29 mouse cellular contexts compared by ENCODE assay signal in the genomic region with DNA sequence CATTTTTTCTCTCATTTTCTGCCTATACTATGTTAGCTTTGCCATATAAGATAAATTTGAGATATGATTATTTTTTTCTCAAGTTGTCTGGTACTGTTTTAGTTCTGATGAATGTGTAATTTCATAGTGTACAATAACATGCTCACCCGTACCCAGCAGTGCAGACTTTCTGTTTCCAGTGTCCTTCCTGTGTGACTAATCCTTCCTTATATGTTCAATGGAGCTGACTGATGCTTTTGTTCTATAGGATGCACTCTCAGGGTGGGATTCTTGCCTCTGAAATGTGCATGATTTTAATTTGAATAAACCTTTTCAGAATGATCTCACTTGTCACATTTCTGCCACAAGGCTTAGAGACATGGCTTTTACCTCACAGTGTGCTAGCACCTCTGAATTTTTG.
A peak's percentile ranks its signal among the peaks of the same experiment; 100 is the strongest.
DNase-seq lines count a peak whose midpoint lies in the region; ATAC-seq lines count a peak whose summit lies in the region.
"Had no signal": no experiment of that assay in that cellular context is flagged by ENCODE, and none has a peak within 500 bp of the region (broad histone marks: within the 10 kb centered on the region; RNA-seq: fewer than 3 reads in every experiment).

No protein-coding gene starts in this region.

- no peak overlapping the region for H3K4me3 ChIP-seq in forebrain, embryonic 13.5 days
- H3K4me3 ChIP-seq in forebrain, embryonic 16.5 days (replicated peaks; ENCODE audit: low read length), result no peak overlapping the region
- no peak overlapping the region for H3K4me3 ChIP-seq in midbrain, embryonic 11.5 days (ENCODE audit: low read depth, low read length)
- H3K4me3 ChIP-seq in midbrain, embryonic 10.5 days, result no peak overlapping the region
- H3K4me3 ChIP-seq: erythroblast, embryonic 14.5 days; heart, embryonic 10.5 days; heart, embryonic 15.5 days; intestine, embryonic 15.5 days; layer of hippocampus, adult 2 months; left cerebral cortex, adult 2 months; limb, embryonic 13.5 days; lung, embryonic 15.5 days; neural tube, embryonic 12.5 days had no signal

- ATAC-seq in forebrain, embryonic 13.5 days, result 0 out of 2 replicates have a peak, but pooled peaks have one; percentile 27
- ATAC-seq in forebrain, embryonic 16.5 days, result no peak
- ATAC-seq in midbrain, embryonic 11.5 days (ENCODE audit: low FRiP score), result peak; percentile 89
- ATAC-seq: CD4-positive, CD25-positive, alpha-beta regulatory T cell, adult 4 months; hindbrain, postnatal 0 days; intestine, embryonic 15.5 days had no signal

- H3K36me3 ChIP-seq in forebrain, embryonic 13.5 days (ENCODE audit: poor library complexity, severe bottlenecking), result no peaks in the 10 kb centered on the region
- H3K36me3 ChIP-seq in forebrain, embryonic 16.5 days (ENCODE audit: control insufficient read depth, insufficient read depth), result no peaks in the 10 kb centered on the region
- H3K36me3 ChIP-seq in midbrain, embryonic 11.5 days (ENCODE audit: control insufficient read depth, insufficient read depth, low read length), result no peaks in the 10 kb centered on the region
- no peaks in the 10 kb centered on the region for H3K36me3 ChIP-seq in midbrain, embryonic 10.5 days
- H3K36me3 ChIP-seq: heart, embryonic 10.5 days; heart, embryonic 15.5 days; intestine, embryonic 15.5 days; limb, embryonic 13.5 days; lung, embryonic 15.5 days; neural tube, embryonic 12.5 days had no signal

- 0% methylated on average over 1 of the region's 1 CpGs for WGBS in forebrain, embryonic 13.5 days
- 2% methylated on average over 1 of the region's 1 CpGs for WGBS in forebrain, embryonic 16.5 days
- 9% methylated on average over 1 of the region's 1 CpGs for whole genome bisulfite sequencing in midbrain, embryonic 11.5 days
- 13% methylated on average over 1 of the region's 1 CpGs for WGBS in midbrain, embryonic 10.5 days

- no peak overlapping the region for H3K27ac ChIP-seq in forebrain, embryonic 13.5 days
- H3K27ac ChIP-seq in forebrain, embryonic 16.5 days (ENCODE audit: low read length), result no peak overlapping the region
- H3K27ac ChIP-seq in midbrain, embryonic 11.5 days (ENCODE audit: low read depth, low read length), result no peak overlapping the region
- H3K27ac ChIP-seq in midbrain, embryonic 10.5 days (replicated peaks), result no peak overlapping the region
- H3K27ac ChIP-seq: heart, embryonic 10.5 days; heart, embryonic 15.5 days; hindbrain, postnatal 0 days; intestine, embryonic 15.5 days; layer of hippocampus, adult 2 months; left cerebral cortex, adult 2 months; limb, embryonic 13.5 days; lung, embryonic 15.5 days; neural tube, embryonic 12.5 days had no signal

- H3K27me3 ChIP-seq in forebrain, embryonic 13.5 days, result no peaks in the 10 kb centered on the region
- H3K27me3 ChIP-seq in forebrain, embryonic 16.5 days (replicated peaks; ENCODE audit: control insufficient read depth, insufficient read depth, low read length), result no peaks in the 10 kb centered on the region
- H3K27me3 ChIP-seq in midbrain, embryonic 11.5 days (ENCODE audit: control insufficient read depth, insufficient read depth, low read length), result no peaks in the 10 kb centered on the region
- no peaks in the 10 kb centered on the region for H3K27me3 ChIP-seq in midbrain, embryonic 10.5 days (ENCODE audit: low read depth, poor library complexity, severe bottlenecking)
- H3K27me3 ChIP-seq: heart, embryonic 15.5 days; intestine, embryonic 15.5 days; limb, embryonic 13.5 days; lung, embryonic 15.5 days; neural tube, embryonic 12.5 days had no signal

- no peaks in the 10 kb centered on the region for H3K4me1 ChIP-seq in forebrain, embryonic 13.5 days
- no peaks in the 10 kb centered on the region for H3K4me1 ChIP-seq in forebrain, embryonic 16.5 days (replicated peaks; ENCODE audit: control insufficient read depth, insufficient read depth, low read length)
- 0 out of 2 replicates have a peak, but pooled peaks cover 2% of the 10 kb centered on the region for H3K4me1 ChIP-seq in midbrain, embryonic 11.5 days (ENCODE audit: control insufficient read depth, insufficient read depth, low read length)
- H3K4me1 ChIP-seq in midbrain, embryonic 10.5 days, result peaks cover 12% of the 10 kb centered on the region
- H3K4me1 ChIP-seq: heart, embryonic 10.5 days; heart, embryonic 15.5 days; intestine, embryonic 15.5 days; limb, embryonic 13.5 days; lung, embryonic 15.5 days; neural tube, embryonic 12.5 days had no signal

- no peaks in the 10 kb centered on the region for H3K9me3 ChIP-seq in forebrain, embryonic 13.5 days (replicated peaks)
- no peaks in the 10 kb centered on the region for H3K9me3 ChIP-seq in forebrain, embryonic 16.5 days (ENCODE audit: control insufficient read depth, low read length)
- no peaks in the 10 kb centered on the region for H3K9me3 ChIP-seq in midbrain, embryonic 11.5 days (ENCODE audit: control insufficient read depth, low read length)
- no peaks in the 10 kb centered on the region for H3K9me3 ChIP-seq in midbrain, embryonic 10.5 days (replicated peaks)
- H3K9me3 ChIP-seq: heart, embryonic 10.5 days; heart, embryonic 15.5 days; intestine, embryonic 15.5 days; limb, embryonic 13.5 days; lung, embryonic 15.5 days; neural tube, embryonic 12.5 days had no signal

- H3K9ac ChIP-seq in forebrain, embryonic 13.5 days, result no peak overlapping the region
- no peak overlapping the region for H3K9ac ChIP-seq in forebrain, embryonic 16.5 days (replicated peaks; ENCODE audit: low read depth, low read length)
- H3K9ac ChIP-seq in midbrain, embryonic 11.5 days (ENCODE audit: low read length), result no peak overlapping the region
- H3K9ac ChIP-seq: heart, embryonic 15.5 days; intestine, embryonic 15.5 days; limb, embryonic 13.5 days; lung, embryonic 15.5 days; neural tube, embryonic 12.5 days had no signal

- no peak overlapping the region for H3K4me2 ChIP-seq in forebrain, embryonic 13.5 days
- no peak overlapping the region for H3K4me2 ChIP-seq in forebrain, embryonic 16.5 days (ENCODE audit: low read length)
- H3K4me2 ChIP-seq in midbrain, embryonic 11.5 days, result no peak overlapping the region
- H3K4me2 ChIP-seq: heart, embryonic 15.5 days; intestine, embryonic 15.5 days; limb, embryonic 13.5 days; liver, embryonic 11.5 days; lung, embryonic 15.5 days; neural tube, embryonic 12.5 days had no signal

- DNase-seq in midbrain, embryonic 11.5 days (ENCODE audit: low spot score, missing footprints), result peak; percentile 81
- no peak for DNase-seq in midbrain, embryonic 10.5 days (ENCODE audit: low spot score)
- peak; percentile 25 for DNase-seq in retina, embryonic 14.5 days (ENCODE audit: low spot score)
- DNase-seq in retina, postnatal 1 day, result no peak
- no peak for DNase-seq in T-cell, adult 2 months (ENCODE audit: low spot score)
- DNase-seq: adrenal gland, adult 8-10 months; cerebellum, adult 8-10 months; cerebellum, postnatal 25 days; gastrocnemius, postnatal 25 days; heart, adult 11 months; kidney, adult 2 months; kidney, postnatal 36 days; lung, postnatal 36 days; thymus, adult 2 months; thymus, postnatal 36 days had no signal

Comparison
In these comparisons a context has a peak if more than half of its experiments do, and no peak if none do; other contexts are left out.
1. DNase-seq: peak in midbrain, embryonic 11.5 days (single experiment) and retina, embryonic 14.5 days (single experiment); none in midbrain, embryonic 10.5 days (single experiment), retina, postnatal 1 day (single experiment) and T-cell, adult 2 months (single experiment).